Mouse (Mus musculus) forebrain, embryonic 11.5 days (tissue): ENCODE measurements around the gene Gnb3. TPM values are rescaled to one million over a fixed set of nuclear protein-coding genes. Genes with fewer than 3 reads are reported as not detected.
"Not testable (repeated sequence)": the region's sequence is repeated elsewhere in the genome, so short reads cannot be mapped to it uniquely, and the experiment has no call there.

Experiments
- ATAC-seq: fragments of 200-750 bp; cut with Nextera tagmentation; replicated peaks from 2 replicates; pipeline ENCODE4 v1.8.0; 2017; ENCODE audit warnings: moderate TSS enrichment; ENCODE audit not compliant: low FRiP score
- DNase-seq: peaks from one replicate; pipeline ENCODE4 v3.0.0-alpha.2; 2017; ENCODE audit warnings: low spot score
- H3K27ac ChIP-seq: fragments of 300-500 bp; sonication (generic); 2 replicates; pipeline ENCODE4 v1.5.1; 2014; ENCODE audit warnings: low read depth, low read length
- H3K27me3 ChIP-seq: fragments of 300-500 bp; sonication (generic); 2 replicates; pipeline ENCODE4 v1.6.1; 2014; ENCODE audit warnings: mild to moderate bottlenecking, low read length, mixed read lengths; ENCODE audit not compliant: control insufficient read depth, insufficient read depth
- H3K36me3 ChIP-seq: fragments of 300-500 bp; sonication (generic); 2 replicates; pipeline ENCODE4 v1.6.1; 2014; ENCODE audit warnings: mild to moderate bottlenecking, low read length, moderate library complexity, mixed read lengths; ENCODE audit not compliant: control insufficient read depth, insufficient read depth
- H3K4me1 ChIP-seq: fragments of 300-500 bp; sonication (generic); replicated peaks from 2 replicates; pipeline ENCODE4 v1.6.1; 2014; ENCODE audit warnings: low read length, mixed read lengths; ENCODE audit not compliant: control insufficient read depth, insufficient read depth
- H3K4me2 ChIP-seq: fragments of 300-500 bp; sonication (generic); 2 replicates; pipeline ENCODE4 v1.6.1; 2014; ENCODE audit warnings: low read depth, mild to moderate bottlenecking, low read length, moderate library complexity, mixed read lengths; ENCODE audit not compliant: severe bottlenecking
- H3K4me3 ChIP-seq: fragments of 300-500 bp; sonication (generic); 2 replicates; pipeline ENCODE4 v1.5.1; 2014; ENCODE audit warnings: low read depth, low read length
- H3K9ac ChIP-seq: fragments of 300-500 bp; sonication (generic); 2 replicates; pipeline ENCODE4 v1.6.1; 2014; ENCODE audit warnings: low read length
- H3K9me3 ChIP-seq: fragments of 300-500 bp; sonication (generic); 2 replicates; pipeline ENCODE4 v1.6.1; 2016; ENCODE audit warnings: low read length, mixed read lengths; ENCODE audit not compliant: control insufficient read depth
- WGBS: fragments of 180-500 bp; shearing (Covaris S2); extraction: QIAGEN DNeasy Blood & Tissue Kit; methylation state at CpG from one replicate; pipeline ENCODE4 v1.1.7; 2014; 5-methylcytosine and 5-hydroxymethylcytosine counted together
- polyA plus RNA-seq: library from polyadenylated mRNA; unstranded; fragments of >200 nt; fragmentation: Nextera tagmentation; extraction: Ambion mirVana; gene quantifications from 2 replicates; pipeline ENCODE4 v1.2.1, GENCODE M21; 2014

The Gnb3 gene
- polyA plus RNA-seq, 1 experiment from 2014 or later = 1.1 TPM

DNA sequence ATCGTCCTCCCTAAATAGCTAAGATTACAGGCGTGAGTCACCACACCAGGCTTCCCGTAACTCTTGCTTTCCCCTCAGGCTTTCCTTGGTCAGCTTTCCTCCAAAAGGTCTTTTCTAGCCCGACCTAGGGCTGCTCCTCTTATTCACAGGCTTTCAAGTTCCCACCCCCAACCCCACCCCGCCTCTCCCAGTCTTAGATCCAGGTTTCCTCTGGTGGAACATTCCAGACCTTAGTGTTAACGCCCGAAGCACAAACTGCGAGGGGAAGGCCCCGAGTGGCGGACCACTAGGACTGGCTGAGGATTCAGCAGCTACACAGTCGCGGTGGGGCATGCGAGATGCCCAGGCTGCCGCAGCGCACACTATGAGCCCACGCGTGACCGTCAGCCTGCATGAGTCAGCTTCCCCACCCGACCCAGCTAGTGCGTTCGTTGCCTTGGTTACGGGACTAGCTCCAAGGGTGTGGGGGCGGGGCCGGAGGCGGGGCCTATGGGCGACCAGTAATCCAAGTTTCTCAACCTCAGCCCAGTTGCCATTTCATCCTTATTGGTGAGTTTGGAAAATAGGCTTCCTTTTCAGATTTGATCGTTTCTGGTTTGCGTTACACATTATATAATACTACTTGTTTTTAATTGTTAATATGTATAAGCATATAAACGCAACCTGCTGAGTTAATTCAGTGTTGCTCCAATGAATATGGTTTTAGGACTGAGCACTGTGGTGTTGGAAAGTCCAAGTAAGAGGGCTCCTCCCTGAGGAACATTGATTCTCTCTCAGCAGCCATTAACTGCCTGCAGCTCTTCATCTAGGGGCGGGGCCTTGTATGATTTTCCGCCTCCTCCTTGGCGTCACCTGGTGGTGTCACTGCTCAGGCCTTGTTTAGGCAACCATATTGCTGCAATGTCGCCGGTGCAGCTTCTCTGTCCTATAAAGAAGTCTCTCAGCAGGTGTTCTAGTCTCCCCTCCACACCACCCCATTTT lies 34.4 kb downstream of the Gnb3 start:
- peak overlapping the region; percentile 58 for H3K9ac ChIP-seq
- H3K27me3 ChIP-seq = no peaks in the 10 kb centered on the region
- H3K4me3 ChIP-seq = peak overlapping the region; percentile 32
- H3K4me2 ChIP-seq = peak overlapping the region; percentile 83
- no peaks in the 10 kb centered on the region for H3K9me3 ChIP-seq
- DNase-seq = peak; percentile 96
- H3K36me3 ChIP-seq = no peaks in the 10 kb centered on the region; the same call in 1 of the 2 replicates
- H3K27ac ChIP-seq = peak overlapping the region; percentile 81
- peaks cover 13% of the 10 kb centered on the region for H3K4me1 ChIP-seq
- WGBS = 3% methylated on average over 34 of the region's 34 CpGs
- ATAC-seq = peak; percentile 79

DNA sequence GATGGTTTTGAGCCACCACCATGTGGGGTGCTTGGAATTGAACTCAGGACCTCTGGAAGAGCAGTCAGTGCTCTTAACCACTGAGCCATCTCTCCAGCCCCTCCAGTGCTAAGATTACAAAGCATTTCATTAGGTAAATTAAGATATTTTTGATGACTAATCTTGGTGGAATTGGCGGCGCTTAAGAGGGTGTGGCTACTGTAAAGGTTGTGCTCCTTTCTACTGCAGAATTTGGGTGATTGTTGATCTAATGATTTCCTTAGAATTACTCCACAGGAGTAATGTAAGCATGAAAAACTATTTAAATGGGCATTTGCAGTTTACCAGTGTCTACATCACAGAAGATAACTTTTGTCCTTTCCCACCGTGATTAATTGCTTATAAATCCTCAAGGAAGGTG lies 35.7 kb downstream of the Gnb3 start:
- Histone ChIP-seq H3K27ac (no peak overlapping the region), H3K4me3 (no peak overlapping the region), H3K9ac (no peak overlapping the region), H3K36me3 (no peaks in the 10 kb centered on the region), H3K9me3 (no peaks in the 10 kb centered on the region), H3K4me1 (peaks cover 7% of the 10 kb centered on the region), H3K4me2 (no peak overlapping the region), H3K27me3 (no peaks in the 10 kb centered on the region)
- WGBS = 90% methylated on average over 3 of the region's 3 CpGs
- ATAC-seq (no peak), DNase-seq (peak; percentile 22)

DNA sequence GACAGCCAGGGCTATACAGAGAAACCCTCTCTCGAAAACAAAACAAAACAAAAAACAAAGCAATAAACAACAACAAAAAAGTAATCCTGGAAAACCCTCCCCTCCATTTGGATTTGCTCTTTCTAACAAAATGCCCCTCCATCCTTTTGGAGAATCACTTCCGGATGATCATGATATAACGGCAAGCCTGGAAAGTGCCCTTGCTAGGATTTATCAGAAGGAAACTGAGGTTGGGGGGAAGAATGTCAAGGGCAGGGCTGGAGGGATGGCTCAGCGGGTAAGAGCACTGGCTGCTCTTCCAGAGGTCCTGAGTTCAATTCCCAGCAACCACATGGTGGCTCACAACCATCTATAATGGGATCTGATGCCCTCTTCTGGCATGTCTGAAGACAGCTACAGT lies 36.4 kb downstream of the Gnb3 start:
- not testable (repeated sequence) for ATAC-seq, H3K4me2 ChIP-seq, H3K9ac ChIP-seq, H3K36me3 ChIP-seq, H3K27ac ChIP-seq, H3K4me3 ChIP-seq, H3K4me1 ChIP-seq, H3K27me3 ChIP-seq, H3K9me3 ChIP-seq
- WGBS = 97% methylated on average over 4 of the region's 4 CpGs
- peak; percentile 19 for DNase-seq

DNA sequence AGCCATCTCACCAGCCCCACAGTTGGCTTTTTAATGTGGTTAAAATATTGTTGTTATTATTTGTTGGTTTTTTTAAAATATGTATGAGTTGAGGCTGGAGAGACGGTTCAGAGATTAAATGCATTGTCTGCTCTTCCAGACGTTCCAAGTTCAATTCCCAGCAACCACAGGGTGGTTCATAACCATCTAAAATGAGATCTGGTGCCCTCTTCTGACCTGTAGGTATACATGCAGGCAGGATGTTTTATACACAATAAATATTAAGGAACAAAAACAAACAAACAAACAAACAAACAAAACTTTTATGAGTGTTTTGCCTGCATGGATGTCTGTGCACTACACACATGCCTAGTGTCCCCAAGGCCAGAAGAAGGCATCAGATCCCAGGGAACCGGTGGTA lies 37.0 kb downstream of the Gnb3 start:
- Histone ChIP-seq H3K36me3 (no peaks in the 10 kb centered on the region), H3K4me1 (peaks cover 3% of the 10 kb centered on the region; the same call in 1 of the 2 replicates), H3K9me3 (no peaks in the 10 kb centered on the region), H3K9ac (no peak overlapping the region), H3K27ac (no peak overlapping the region), H3K4me3 (no peak overlapping the region), H3K27me3 (no peaks in the 10 kb centered on the region), H3K4me2 (no peak overlapping the region)
- 79% methylated on average over 3 of the region's 3 CpGs for WGBS
- peak; percentile 47 for DNase-seq
- no peak for ATAC-seq

DNA sequence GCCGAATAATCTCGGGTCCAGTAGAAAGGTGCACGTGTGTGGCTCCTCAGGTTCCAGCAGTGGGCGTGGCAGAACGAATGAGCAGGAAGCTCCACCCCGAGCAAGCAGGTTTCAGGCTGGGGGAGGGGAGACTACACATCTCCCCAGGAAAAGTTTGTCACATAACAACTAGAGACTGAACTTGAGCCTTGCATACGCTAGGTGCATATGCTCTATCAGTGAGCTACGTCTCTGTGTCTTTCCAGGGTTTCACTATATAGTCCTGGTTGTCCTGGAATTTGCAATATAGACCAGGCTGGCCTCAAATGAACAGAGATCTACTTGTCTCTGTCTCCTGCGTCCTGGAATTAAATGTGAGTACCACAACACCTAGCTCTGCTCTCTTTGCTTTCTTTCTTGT lies 37.7 kb downstream of the Gnb3 start:
- H3K36me3 ChIP-seq, H3K4me1 ChIP-seq, H3K9ac ChIP-seq, ATAC-seq, H3K27me3 ChIP-seq, DNase-seq, H3K4me3 ChIP-seq, H3K9me3 ChIP-seq, H3K27ac ChIP-seq: not testable (repeated sequence)
- H3K4me2 ChIP-seq = peak overlapping the region; percentile 3; the same call in 1 of the 2 replicates
- WGBS = 10% methylated on average over 5 of the region's 9 CpGs

DNA sequence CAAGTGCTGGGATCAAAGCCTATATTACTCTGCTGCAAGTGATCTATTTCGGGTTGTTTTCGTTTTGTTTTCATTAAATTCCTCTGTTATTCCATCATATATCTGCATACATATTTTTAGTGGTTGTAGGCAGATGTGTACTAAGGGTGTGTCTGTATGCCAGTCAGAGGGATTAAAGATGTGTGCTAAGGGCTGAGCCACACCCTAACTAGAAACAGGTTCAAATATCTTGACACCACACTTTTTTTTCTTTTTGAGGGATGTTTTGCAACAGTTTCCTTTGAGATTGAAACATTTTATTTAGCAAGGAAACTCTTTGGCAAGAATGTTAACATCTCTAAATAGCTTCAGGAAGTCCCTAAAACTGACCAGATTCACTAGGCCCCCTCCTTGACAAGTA lies 43.9 kb downstream of the Gnb3 start:
- Histone ChIP-seq H3K4me2 (no peak overlapping the region), H3K4me3 (no peak overlapping the region), H3K36me3 (no peaks in the 10 kb centered on the region), H3K27me3 (no peaks in the 10 kb centered on the region), H3K9me3 (no peaks in the 10 kb centered on the region), H3K4me1 (no peaks in the 10 kb centered on the region), H3K9ac (no peak overlapping the region), H3K27ac (no peak overlapping the region)
- WGBS = 85% methylated on average over 2 of the region's 2 CpGs
- ATAC-seq = no peak
- DNase-seq = no peak

DNA sequence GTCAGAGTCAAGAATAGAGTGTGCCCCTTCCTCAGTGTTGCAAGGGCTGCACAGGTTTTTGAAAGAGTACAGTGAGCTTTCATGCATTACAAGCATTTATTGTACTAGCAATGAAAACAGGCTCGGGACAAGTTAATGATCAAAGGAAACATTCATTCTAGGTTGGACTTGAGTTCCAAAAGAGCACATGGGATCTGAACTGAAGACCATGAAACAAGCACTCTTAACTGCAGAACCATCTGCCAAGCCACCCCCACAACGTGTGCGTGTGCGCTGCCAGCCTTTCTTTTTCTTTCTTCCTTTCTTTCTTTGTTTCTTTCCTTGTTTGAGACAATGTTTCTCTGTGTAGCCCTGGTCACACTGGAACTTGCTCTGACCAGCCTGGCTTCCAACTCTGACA lies 44.3 kb downstream of the Gnb3 start:
- no peak for DNase-seq
- 80% methylated on average over 4 of the region's 4 CpGs for WGBS
- no peaks in the 10 kb centered on the region for H3K36me3 ChIP-seq

DNA sequence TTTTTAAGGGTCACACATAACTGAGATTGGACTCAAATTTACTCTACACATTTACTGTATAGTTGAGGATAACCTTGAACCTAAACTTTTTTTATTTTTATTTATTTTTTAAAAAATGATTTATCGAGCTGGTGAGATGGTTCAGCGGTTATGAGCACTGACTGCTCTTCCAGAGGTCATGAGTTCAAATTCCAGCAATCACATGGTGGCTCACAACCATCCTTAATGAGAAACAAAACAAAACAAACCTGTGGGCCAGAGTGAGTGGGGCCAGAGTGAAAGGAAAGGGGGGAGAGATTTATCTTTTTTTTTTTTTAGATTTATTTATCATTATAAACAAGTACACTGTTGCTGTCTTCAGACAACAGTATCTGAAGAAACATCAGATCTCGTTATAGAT lies 48.2 kb downstream of the Gnb3 start:
- Histone ChIP-seq H3K4me2 (no peak overlapping the region), H3K27me3 (no peaks in the 10 kb centered on the region), H3K4me1 (no peaks in the 10 kb centered on the region), H3K4me3 (no peak overlapping the region), H3K9me3 (no peaks in the 10 kb centered on the region), H3K9ac (no peak overlapping the region), H3K36me3 (no peaks in the 10 kb centered on the region), H3K27ac (no peak overlapping the region)
- WGBS = 90% methylated on average over 3 of the region's 3 CpGs
- DNase-seq (no peak), ATAC-seq (no peak)

More for the DNA sequence above, 44.3 kb downstream of the Gnb3 start:
- Histone ChIP-seq H3K9ac (no peak overlapping the region), H3K27me3 (no peaks in the 10 kb centered on the region), H3K4me3 (no peak overlapping the region), H3K27ac (no peak overlapping the region), H3K4me2 (no peak overlapping the region), H3K9me3 (no peaks in the 10 kb centered on the region), H3K4me1 (no peaks in the 10 kb centered on the region)
- no peak for ATAC-seq

DNA sequence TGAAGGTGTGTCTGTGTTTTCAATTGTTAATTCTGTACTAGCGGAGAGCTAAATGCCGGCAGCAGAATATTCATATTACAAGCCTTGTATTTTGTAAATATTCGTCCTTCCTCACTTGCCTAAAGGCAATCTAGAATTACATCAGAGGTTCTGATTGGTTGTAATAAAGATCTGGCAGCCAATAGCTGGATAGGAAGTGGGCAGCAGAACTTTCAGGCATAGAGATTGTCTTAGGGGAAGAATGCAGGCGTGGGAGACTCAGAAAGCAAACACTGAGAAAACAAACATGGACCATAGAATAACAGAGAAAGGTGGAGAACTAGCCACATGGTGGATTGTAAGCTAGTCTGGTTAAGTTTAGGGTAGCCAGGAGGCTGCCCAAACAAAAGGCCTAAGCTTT lies 50.0 kb downstream of the Gnb3 start:
- Histone ChIP-seq H3K9ac (no peak overlapping the region), H3K36me3 (no peaks in the 10 kb centered on the region), H3K9me3 (no peaks in the 10 kb centered on the region), H3K4me3 (no peak overlapping the region), H3K27me3 (no peaks in the 10 kb centered on the region), H3K4me2 (no peak overlapping the region), H3K27ac (no peak overlapping the region), H3K4me1 (no peaks in the 10 kb centered on the region)
- ATAC-seq (no peak), DNase-seq (no peak)
- 79% methylated on average over 4 of the region's 4 CpGs for WGBS
